Mouse (Mus musculus): Measurements from ENCODE around the gene Adgrf4. TPM values are rescaled to one million over a fixed set of nuclear protein-coding genes. Genes with fewer than 3 reads are reported as not detected.

Gene Adgrf4
- polyA plus RNA-seq (2017; shearing (Covaris generic)), result 0.17 TPM

GRCm38 (mm10) chr17:42692136-42692535, at the start of gene Adgrf4:
TSS of gene Adgrf4 (minus strand) at chr17:42692284.

GRCm38 (mm10) chr17:42741801-42742217, 49.7 kb upstream of the Adgrf4 start, which contains the start of gene Adgrf2:
TSS of gene Adgrf2 (minus strand) at chr17:42742179.

GRCm38 (mm10) chr17:42611295-42611694, 80.8 kb downstream of the Adgrf4 start, which contains the start of gene Opn5:
TSS of gene Opn5 (minus strand) at chr17:42611395.

Other genes with a start within 250 kb of the Adgrf4 start
- gene Opn5, start 80.9 kb downstream of the Adgrf4 start, polyA plus RNA-seq (2017; shearing (Covaris generic)), result not detected
- 0.20 TPM for gene Adgrf2, start 49.9 kb upstream of the Adgrf4 start, polyA plus RNA-seq (2017; shearing (Covaris generic))
- gene Cd2ap, start 184.4 kb upstream of the Adgrf4 start, polyA plus RNA-seq (2017; shearing (Covaris generic)), result 15.1 TPM

Data from effector memory CD4-positive, alpha-beta T cell, adult 7 months (primary cell).